Mouse (Mus musculus) brain, embryonic 14.5 days (tissue): ENCODE measurements at regions not wholly inside any gene's neighbourhood (a gene's known extent, or its start where the extent isn't known, plus 50 kb on each side); places are given as distances from the start of the nearest gene placed in this dataset.

Experiments used
- CTCF ChIP-seq: fragments of 200-500 bp; IDR thresholded peaks from 2 replicates; pipeline ENCODE4 v1.5.1; 2012; ENCODE audit warnings: inconsistent platforms, mild to moderate bottlenecking, moderate library complexity, borderline replicate concordance; ENCODE audit not compliant: insufficient read depth, insufficient read length; ENCODE audit errors: extremely low read depth
- POLR2A ChIP-seq: fragments of 200-500 bp; IDR thresholded peaks from 2 replicates; pipeline ENCODE4 v1.6.1; 2012; ENCODE audit warnings: mild to moderate bottlenecking, inconsistent platforms, borderline replicate concordance; ENCODE audit not compliant: poor library complexity, insufficient read depth, insufficient read length, severe bottlenecking; ENCODE audit errors: extremely low read depth

GRCm38 (mm10) chrX:17730233-17730632, 158.1 kb upstream of the Fundc1 start:
- TF ChIP-seq POLR2A: no peak
- no peak for TF ChIP-seq CTCF
